Mouse (Mus musculus): ENCODE measurements around the gene Appbp2. TPM values are rescaled to one million over a fixed set of nuclear protein-coding genes. Genes with fewer than 3 reads are reported as not detected.

Appbp2 gene
- polyA plus RNA-seq, 1 experiment: 11.5 TPM

DNA sequence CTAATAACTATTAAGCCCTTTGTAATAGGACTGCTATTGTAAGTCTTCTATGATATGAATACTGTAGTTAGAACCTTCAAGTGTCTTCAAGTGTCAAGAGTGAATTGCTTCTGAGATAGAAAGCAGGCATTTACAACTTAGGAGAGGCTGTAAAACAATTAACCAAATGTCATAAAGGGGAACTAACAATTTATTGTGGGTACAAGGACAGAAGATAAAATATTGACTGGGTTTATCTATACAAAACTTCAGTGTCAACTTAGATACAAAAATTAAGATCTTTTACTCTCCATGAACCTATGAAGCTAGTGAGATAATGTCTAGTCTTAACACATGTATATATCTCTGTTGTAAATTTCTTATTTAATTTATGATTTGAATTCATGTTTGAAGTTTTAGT lies 28.7 kb downstream of the Appbp2 start:
- Histone ChIP-seq H3K36me3 (ENCODE audit: control insufficient read depth, insufficient read depth, low read length) (peaks cover 5% of the 10 kb centered on the region), H3K27me3 (replicated peaks; ENCODE audit: control insufficient read depth, insufficient read depth, low read length) (no peaks in the 10 kb centered on the region), H3K27ac (ENCODE audit: insufficient read depth, low read depth, low read length) (no peak overlapping the region), H3K4me3 (ENCODE audit: insufficient read depth, low read depth, low read length) (no peak overlapping the region), H3K4me1 (ENCODE audit: control insufficient read depth, insufficient read depth, low read length) (no peaks in the 10 kb centered on the region)
- no peak for TF ChIP-seq CTCF (conservative IDR thresholded peaks at IDR 0.05; ENCODE audit: insufficient read depth, insufficient read length, low read depth, low read length)
- TF ChIP-seq POLR2A (IDR thresholded peaks at IDR 0.05; ENCODE audit: low read depth, low read length): no peak
- no peak for DNase-seq

DNA sequence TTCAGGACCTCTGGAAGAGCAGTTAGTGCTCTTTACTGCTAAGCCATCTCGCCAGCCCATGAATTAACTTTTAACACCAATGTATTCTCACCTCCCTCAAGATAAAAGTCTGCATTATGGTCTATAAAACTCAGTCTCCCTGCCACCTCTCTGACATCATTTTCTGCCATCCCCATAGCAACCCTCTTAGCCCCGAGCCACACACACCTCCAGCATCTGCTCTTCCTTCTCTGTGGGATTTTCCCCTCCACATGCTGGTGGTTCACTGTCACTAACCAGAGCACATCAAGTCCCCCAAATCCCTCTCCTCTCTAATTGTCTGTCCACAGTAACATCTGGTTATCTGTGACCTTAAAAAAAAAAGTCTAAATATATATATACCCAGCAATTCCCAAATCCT lies 36.0 kb downstream of the Appbp2 start:
- Histone ChIP-seq H3K27me3 (replicated peaks; ENCODE audit: control insufficient read depth, insufficient read depth, low read length) (no peaks in the 10 kb centered on the region), H3K36me3 (ENCODE audit: control insufficient read depth, insufficient read depth, low read length) (peaks cover 15% of the 10 kb centered on the region), H3K4me3 (ENCODE audit: insufficient read depth, low read depth, low read length) (no peak overlapping the region), H3K4me1 (ENCODE audit: control insufficient read depth, insufficient read depth, low read length) (no peaks in the 10 kb centered on the region), H3K27ac (ENCODE audit: insufficient read depth, low read depth, low read length) (no peak overlapping the region)
- TF ChIP-seq POLR2A (IDR thresholded peaks at IDR 0.05; ENCODE audit: low read depth, low read length): no peak
- no peak for TF ChIP-seq CTCF (conservative IDR thresholded peaks at IDR 0.05; ENCODE audit: insufficient read depth, insufficient read length, low read depth, low read length)
- DNase-seq: no peak
- WGBS: 73% methylated on average over 2 of the region's 2 CpGs

DNA sequence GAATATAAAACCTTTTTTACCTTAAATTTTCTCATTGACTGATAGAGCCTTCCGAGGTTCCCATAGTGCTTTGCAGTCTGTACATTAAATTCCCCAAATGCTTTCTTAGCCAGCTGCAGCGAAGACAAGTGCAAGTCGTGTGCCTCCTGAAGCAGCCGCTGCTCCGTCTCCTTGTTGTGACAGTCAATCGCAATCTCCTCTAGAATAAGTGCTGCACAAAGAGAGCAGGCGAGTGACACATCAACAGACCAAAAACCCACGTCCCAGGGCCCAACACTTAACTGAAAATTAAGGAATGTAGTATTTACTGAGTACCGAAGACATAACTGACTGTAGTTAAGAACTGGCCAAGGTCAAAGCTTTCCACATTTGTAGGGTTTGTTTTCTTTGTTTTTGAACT lies 38.9 kb downstream of the Appbp2 start:
- Histone ChIP-seq H3K27ac (ENCODE audit: insufficient read depth, low read depth, low read length) (no peak overlapping the region), H3K27me3 (replicated peaks; ENCODE audit: control insufficient read depth, insufficient read depth, low read length) (no peaks in the 10 kb centered on the region), H3K4me1 (ENCODE audit: control insufficient read depth, insufficient read depth, low read length) (no peaks in the 10 kb centered on the region), H3K4me3 (ENCODE audit: insufficient read depth, low read depth, low read length) (no peak overlapping the region), H3K36me3 (ENCODE audit: control insufficient read depth, insufficient read depth, low read length) (peaks cover 17% of the 10 kb centered on the region)
- 88% methylated on average over 9 of the region's 9 CpGs for WGBS
- no peak for TF ChIP-seq CTCF (conservative IDR thresholded peaks at IDR 0.05; ENCODE audit: insufficient read depth, insufficient read length, low read depth, low read length)
- no peak for TF ChIP-seq POLR2A (IDR thresholded peaks at IDR 0.05; ENCODE audit: low read depth, low read length)
- DNase-seq: no peak

DNA sequence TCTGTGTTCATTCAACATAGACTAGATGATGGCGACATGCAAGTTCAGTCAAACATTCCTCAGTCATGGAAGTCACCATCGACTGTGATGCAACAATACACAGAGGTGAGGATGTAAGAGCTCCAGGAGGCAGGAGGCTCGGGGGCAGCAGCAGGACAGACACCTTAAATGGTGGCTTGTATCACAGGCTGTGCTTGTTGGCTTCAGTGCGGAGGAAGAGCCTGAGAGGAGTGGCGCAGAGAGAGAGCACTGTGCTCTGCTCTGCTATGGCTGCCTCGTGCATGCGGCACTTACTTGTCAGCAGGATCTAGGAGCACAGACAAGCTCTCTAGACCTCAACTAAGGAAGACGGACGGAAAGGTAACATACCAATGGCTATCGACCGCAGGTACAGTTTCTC lies 40.7 kb downstream of the Appbp2 start:
- peaks cover 13% of the 10 kb centered on the region for H3K36me3 ChIP-seq (ENCODE audit: control insufficient read depth, insufficient read depth, low read length)
- no peaks in the 10 kb centered on the region for H3K27me3 ChIP-seq (replicated peaks; ENCODE audit: control insufficient read depth, insufficient read depth, low read length)
- H3K27ac ChIP-seq (ENCODE audit: insufficient read depth, low read depth, low read length): no peak overlapping the region
- no peaks in the 10 kb centered on the region for H3K4me1 ChIP-seq (ENCODE audit: control insufficient read depth, insufficient read depth, low read length)
- no peak overlapping the region for H3K4me3 ChIP-seq (ENCODE audit: insufficient read depth, low read depth, low read length)
- TF ChIP-seq POLR2A (IDR thresholded peaks at IDR 0.05; ENCODE audit: low read depth, low read length) (no peak), CTCF (conservative IDR thresholded peaks at IDR 0.05; ENCODE audit: insufficient read depth, insufficient read length, low read depth, low read length) (no peak)
- DNase-seq: no peak
- 95% methylated on average over 11 of the region's 11 CpGs for WGBS

DNA sequence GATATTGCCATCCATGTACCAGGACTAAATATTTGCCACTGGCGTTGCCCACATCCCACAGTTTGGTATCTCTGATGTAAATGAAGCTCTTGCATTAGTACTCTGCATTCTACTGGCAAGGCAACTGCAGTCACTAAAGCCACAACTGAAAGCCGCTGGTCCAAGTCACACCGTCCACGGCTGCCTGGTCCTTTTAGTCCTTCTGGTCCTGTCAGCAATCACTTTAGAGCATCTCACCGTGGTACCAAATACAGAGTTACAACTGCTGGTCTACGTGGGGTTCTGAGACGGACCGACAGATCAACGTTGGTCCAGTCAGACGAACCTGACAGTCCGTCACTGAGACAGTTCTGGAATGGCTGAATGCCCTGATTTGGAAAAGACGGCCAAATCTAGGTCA lies 44.2 kb downstream of the Appbp2 start:
- TF ChIP-seq POLR2A (IDR thresholded peaks at IDR 0.05; ENCODE audit: low read depth, low read length): no peak
- TF ChIP-seq CTCF (conservative IDR thresholded peaks at IDR 0.05; ENCODE audit: insufficient read depth, insufficient read length, low read depth, low read length): no peak
- Histone ChIP-seq H3K4me3 (ENCODE audit: insufficient read depth, low read depth, low read length) (no peak overlapping the region), H3K36me3 (ENCODE audit: control insufficient read depth, insufficient read depth, low read length) (peaks cover 7% of the 10 kb centered on the region), H3K27me3 (replicated peaks; ENCODE audit: control insufficient read depth, insufficient read depth, low read length) (no peaks in the 10 kb centered on the region), H3K27ac (ENCODE audit: insufficient read depth, low read depth, low read length) (no peak overlapping the region), H3K4me1 (ENCODE audit: control insufficient read depth, insufficient read depth, low read length) (no peaks in the 10 kb centered on the region)
- 92% methylated on average over 12 of the region's 12 CpGs for WGBS
- DNase-seq: no peak

DNA sequence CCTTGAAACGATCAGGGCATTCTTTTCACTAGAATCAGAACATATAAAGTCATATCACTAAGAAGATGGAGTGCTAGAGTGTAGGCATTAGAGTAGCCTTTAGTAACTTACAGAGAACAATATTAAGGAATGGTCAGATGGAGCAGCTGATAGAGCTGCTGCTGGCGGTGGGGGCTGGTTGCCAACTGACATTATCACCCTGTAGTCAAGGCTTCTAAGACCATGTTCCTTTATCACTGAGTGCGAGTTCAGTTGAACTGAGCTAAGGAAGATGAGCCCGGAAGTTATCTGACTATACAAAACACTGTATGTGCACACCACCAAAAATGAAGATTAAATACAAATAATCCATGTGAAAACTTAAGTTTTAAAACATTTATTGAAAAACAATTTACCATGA lies 45.8 kb downstream of the Appbp2 start:
- Histone ChIP-seq H3K27me3 (replicated peaks; ENCODE audit: control insufficient read depth, insufficient read depth, low read length) (no peaks in the 10 kb centered on the region), H3K36me3 (ENCODE audit: control insufficient read depth, insufficient read depth, low read length) (peaks cover 5% of the 10 kb centered on the region), H3K4me3 (ENCODE audit: insufficient read depth, low read depth, low read length) (no peak overlapping the region), H3K27ac (ENCODE audit: insufficient read depth, low read depth, low read length) (no peak overlapping the region), H3K4me1 (ENCODE audit: control insufficient read depth, insufficient read depth, low read length) (no peaks in the 10 kb centered on the region)
- WGBS: 89% methylated on average over 4 of the region's 4 CpGs
- TF ChIP-seq CTCF (conservative IDR thresholded peaks at IDR 0.05; ENCODE audit: insufficient read depth, insufficient read length, low read depth, low read length) (no peak), POLR2A (IDR thresholded peaks at IDR 0.05; ENCODE audit: low read depth, low read length) (no peak)
- DNase-seq: no peak

DNA sequence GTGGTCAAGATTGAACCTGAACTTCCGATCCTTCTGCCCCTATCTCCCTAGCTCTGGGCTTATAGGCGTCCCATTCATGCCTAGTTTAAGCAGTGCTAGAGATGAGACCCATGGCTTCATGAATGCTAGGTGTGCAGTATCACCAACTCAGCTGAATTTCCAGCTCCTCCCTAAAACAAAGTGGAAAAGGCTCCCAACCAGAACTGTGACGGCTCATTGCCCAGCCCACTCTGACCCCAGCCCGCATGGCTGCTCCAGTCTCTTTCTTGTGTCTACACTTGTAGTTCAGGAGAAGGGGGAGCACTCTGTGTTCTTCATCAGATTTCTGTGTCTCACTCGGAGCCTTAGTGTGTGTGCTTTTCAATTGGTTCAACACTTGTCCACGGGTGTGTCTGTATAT lies 50.1 kb downstream of the Appbp2 start:
- H3K27me3 ChIP-seq (replicated peaks; ENCODE audit: control insufficient read depth, insufficient read depth, low read length): no peaks in the 10 kb centered on the region

More for the DNA sequence above, 50.1 kb downstream of the Appbp2 start:
- Histone ChIP-seq H3K36me3 (ENCODE audit: control insufficient read depth, insufficient read depth, low read length) (no peaks in the 10 kb centered on the region; the same call in 1 of the 2 replicates), H3K4me1 (ENCODE audit: control insufficient read depth, insufficient read depth, low read length) (peaks cover 3% of the 10 kb centered on the region; the same call in 1 of the 2 replicates), H3K4me3 (ENCODE audit: insufficient read depth, low read depth, low read length) (no peak overlapping the region), H3K27ac (ENCODE audit: insufficient read depth, low read depth, low read length) (no peak overlapping the region)
- DNase-seq: no peak
- no peak for TF ChIP-seq POLR2A (IDR thresholded peaks at IDR 0.05; ENCODE audit: low read depth, low read length)
- no peak for TF ChIP-seq CTCF (conservative IDR thresholded peaks at IDR 0.05; ENCODE audit: insufficient read depth, insufficient read length, low read depth, low read length)
- 67% methylated on average over 6 of the region's 6 CpGs for WGBS

Measured in kidney, adult 2 months (tissue).